Mouse (Mus musculus): ENCODE data around the gene Amy2a4. TPM values are rescaled to one million over a fixed set of nuclear protein-coding genes. Genes with fewer than 3 reads are reported as not detected.
"Not testable (repeated sequence)": the region's sequence is repeated elsewhere in the genome, so short reads cannot be mapped to it uniquely, and the experiment has no call there.

Gene Amy2a4
- total RNA-seq (2021), result not detected
- long read RNA-seq, result 0 reads

DNA sequence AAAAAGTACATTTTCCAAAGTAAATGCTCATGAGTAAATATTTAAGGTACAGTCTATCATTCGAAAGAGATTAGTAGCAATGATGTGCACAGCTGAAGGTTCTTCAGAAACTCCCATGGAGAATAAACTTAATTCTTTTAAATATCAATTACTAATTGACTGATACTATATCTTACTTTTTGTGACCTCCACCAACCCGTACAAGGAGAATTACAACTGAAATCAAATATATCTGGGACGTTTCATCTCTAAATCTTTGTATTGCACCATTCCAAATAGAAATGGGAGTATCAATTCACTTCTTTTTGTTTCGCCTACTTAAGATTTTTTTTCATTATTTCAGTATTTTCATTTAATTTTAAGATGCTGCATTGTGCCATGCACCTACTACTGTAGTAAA is at the start of gene Amy2a4:
Gene Amy2a4 (minus strand): TSS at position 101 of the 400 bp plus-strand sequence.
- DNase-seq (ENCODE audit: low spot score in 2 of 2), result not testable (repeated sequence)

DNA sequence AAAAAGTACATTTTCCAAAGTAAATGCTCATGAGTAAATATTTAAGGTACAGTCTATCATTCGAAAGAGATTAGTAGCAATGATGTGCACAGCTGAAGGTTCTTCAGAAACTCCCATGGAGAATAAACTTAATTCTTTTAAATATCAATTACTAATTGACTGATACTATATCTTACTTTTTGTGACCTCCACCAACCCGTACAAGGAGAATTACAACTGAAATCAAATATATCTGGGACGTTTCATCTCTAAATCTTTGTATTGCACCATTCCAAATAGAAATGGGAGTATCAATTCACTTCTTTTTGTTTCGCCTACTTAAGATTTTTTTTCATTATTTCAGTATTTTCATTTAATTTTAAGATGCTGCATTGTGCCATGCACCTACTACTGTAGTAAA is 32.7 kb upstream of the Amy2a4 start, which contains the start of gene Amy2a3:
Gene Amy2a3 (minus strand): TSS at position 101 of the 400 bp plus-strand sequence.
- not testable (repeated sequence) for DNase-seq (ENCODE audit: low spot score in 2 of 2)

DNA sequence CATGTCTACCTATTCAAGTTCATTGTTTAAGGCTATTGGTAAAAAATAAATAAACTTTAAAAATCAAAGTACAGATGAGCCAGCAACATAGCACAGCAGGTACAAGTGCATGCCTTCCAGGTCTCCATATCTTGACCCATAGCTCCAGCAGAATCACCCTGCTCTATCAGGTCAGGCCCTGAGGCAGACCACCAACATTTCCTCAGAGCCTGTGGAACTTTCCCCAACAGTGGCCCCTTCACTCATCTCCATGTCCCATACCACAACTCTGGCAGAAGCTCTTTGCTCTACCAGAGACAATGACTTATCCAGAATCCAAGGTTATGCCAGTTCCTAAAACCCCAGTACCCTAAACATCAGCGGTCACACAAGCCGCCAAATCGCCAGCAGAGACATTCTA is 21.7 kb upstream of the Amy2a4 start:
- not testable (repeated sequence) for DNase-seq (ENCODE audit: low spot score in 2 of 2)

DNA sequence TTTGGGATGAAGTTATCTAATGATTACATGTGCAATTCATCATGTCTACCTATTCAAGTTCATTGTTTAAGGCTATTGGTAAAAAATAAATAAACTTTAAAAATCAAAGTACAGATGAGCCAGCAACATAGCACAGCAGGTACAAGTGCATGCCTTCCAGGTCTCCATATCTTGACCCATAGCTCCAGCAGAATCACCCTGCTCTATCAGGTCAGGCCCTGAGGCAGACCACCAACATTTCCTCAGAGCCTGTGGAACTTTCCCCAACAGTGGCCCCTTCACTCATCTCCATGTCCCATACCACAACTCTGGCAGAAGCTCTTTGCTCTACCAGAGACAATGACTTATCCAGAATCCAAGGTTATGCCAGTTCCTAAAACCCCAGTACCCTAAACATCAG is 11.0 kb downstream of the Amy2a4 start:
- not testable (repeated sequence) for DNase-seq (ENCODE audit: low spot score in 2 of 2)

DNA sequence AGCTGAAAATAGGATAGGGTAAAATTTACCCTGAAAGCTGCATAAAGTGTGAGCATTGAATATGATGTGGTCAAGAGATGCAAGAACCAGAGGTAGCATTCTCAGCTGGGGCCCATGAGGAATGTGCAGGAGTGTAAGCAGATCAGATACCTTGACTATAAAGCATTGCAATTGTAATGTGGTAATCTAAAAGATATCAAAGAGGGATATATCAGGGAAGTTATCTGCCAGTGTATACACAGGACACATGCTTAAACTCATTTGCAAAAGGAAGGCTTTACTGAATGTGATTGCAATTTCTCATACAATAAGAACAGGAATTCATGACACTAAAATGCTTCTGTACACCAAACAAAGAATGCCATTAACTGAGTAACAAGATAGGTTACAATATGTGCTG is 11.7 kb downstream of the Amy2a4 start:
- not testable (repeated sequence) for DNase-seq (ENCODE audit: low spot score in 2 of 2)

- DNase-seq (ENCODE audit: low spot score in 2 of 2), result not testable (repeated sequence)
Observed at GRCm38 (mm10) chr3:113258737-113259136, 32.5 kb downstream of the Amy2a4 start, which contains the start of gene Amy2a5. Amy2a5 (minus strand) TSS chr3:113258837.

Other genes starting within 250 kb of the Amy2a4 start
- gene Amy2a5, start 32.6 kb downstream of the Amy2a4 start, total RNA-seq (2021), result not detected
- gene Amy2a3, start 32.6 kb upstream of the Amy2a4 start, total RNA-seq (2021), result not detected
- not detected for gene Amy2a2, start 65.2 kb upstream of the Amy2a4 start, total RNA-seq (2021)
- gene Amy2a1, start 241.0 kb upstream of the Amy2a4 start, total RNA-seq (2021), result not detected

Data from layer of hippocampus, postnatal 10 days (tissue).